Mouse (Mus musculus) right cerebral cortex, postnatal 25 days (tissue): Measurements from ENCODE around the gene Tmem107.

ENCODE experiments used
- DNase-seq: peaks from one replicate; pipeline ENCODE4 v3.0.0; 2022

Gene Tmem107

DNA sequence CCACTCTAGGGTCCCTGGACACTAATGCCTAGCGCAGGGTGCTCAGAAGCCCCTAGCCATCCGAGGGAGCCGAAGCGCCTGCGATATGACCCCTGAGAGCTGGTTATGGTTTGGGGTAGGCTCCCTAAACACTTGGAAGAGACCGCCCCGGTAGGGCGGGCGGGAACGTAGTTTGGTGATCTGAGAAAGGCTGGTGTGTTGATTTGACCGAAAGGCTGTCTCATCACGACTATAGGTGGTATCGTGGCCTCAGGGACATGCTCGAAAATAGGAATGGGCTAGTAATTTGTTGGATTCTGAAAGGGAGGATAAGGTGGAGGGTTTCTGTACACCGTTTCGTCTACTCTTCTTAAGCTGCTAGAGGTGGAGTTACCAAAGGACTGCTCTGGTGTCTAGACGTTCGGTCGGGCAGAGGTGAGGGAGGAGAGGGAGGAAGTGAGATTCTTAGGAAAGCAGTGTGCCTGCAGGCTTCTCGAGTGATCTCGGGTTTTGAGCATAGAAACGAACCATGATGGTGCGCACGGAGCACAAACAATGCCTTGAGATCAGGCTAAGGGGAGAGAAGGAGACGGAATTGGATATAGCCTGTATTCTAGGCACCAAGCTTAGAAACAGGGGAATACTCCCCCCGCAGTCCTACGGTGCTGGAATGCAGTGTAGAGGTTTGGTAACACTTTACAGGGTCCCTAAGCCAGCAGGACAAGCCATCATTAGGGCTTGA is 25.1 kb downstream of the Tmem107 start:
- peak; percentile 19 for DNase-seq

DNA sequence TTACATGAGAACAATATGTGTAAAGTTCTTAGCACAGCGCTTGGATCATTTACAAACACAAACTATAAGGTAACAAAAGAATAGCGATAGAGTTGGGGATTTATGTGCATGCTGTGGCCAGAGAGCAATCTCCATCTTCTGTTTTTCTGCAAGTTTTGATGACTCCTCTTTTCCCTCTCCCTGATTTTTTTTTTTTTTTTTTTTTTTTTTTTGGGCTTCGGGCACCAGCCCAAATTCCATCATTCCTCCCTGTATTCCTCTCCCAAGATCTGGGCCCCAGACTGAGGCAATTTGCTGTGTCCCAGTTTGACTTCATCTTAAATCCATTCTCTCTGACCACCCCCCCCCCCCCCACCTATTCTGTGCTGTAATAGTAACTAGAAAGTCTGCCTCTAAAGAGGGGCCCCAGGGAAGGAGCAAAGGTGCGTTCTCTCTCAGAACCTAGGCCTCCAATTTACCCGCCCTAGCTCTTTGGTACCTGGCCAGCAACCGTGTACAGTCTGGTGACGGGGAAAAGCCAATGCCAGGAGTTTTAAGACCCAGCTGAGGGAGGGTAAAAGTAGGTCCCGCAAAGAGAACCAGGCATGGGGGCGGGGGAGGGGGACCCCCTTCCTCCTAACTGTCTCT is 25.9 kb downstream of the Tmem107 start:
- no peak for DNase-seq

DNA sequence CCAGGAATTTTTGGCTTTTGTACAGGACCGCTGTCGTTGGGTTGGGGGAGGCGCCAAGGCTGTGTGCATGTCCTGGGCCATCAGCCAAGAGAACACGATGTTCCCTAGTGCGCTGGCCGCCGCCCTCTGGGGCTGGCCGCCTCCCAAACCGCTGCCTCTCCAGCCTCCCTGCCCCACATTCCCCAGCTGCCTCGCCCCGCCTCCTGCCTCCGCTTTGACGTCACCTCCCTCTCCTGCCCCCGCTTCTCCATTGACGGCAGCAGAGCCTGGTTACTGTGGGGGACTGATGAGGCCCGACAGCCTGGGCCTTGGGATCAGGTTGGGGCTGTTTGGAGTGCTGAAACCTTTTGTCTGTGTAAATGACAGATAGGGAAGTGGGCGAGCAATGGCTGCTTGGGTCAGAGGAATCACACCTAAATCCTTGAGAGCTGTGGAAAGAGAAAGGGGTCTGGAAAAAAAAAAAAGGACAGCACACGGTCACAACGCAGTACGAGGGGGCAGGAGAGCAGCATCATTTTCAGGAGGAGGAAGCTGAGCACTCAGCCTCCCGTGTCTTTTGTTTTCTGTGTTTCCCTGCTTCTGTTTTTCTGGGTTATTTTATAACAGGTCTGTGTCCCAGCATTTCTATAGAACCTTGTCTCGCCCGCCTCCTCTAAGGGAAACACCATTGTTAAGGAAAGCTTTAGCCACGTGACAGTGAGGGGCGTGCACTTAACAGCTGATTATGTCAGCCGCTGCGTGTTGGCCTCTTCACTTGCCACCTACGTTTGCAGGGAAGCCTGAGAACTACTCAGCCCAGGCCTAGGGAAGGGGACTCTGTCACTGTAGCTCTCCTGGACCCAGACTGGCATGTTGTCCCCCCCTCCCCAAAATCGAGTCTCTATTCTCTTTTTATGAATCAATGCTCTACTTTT is 26.6 kb downstream of the Tmem107 start:
- DNase-seq = peak; percentile 97

DNA sequence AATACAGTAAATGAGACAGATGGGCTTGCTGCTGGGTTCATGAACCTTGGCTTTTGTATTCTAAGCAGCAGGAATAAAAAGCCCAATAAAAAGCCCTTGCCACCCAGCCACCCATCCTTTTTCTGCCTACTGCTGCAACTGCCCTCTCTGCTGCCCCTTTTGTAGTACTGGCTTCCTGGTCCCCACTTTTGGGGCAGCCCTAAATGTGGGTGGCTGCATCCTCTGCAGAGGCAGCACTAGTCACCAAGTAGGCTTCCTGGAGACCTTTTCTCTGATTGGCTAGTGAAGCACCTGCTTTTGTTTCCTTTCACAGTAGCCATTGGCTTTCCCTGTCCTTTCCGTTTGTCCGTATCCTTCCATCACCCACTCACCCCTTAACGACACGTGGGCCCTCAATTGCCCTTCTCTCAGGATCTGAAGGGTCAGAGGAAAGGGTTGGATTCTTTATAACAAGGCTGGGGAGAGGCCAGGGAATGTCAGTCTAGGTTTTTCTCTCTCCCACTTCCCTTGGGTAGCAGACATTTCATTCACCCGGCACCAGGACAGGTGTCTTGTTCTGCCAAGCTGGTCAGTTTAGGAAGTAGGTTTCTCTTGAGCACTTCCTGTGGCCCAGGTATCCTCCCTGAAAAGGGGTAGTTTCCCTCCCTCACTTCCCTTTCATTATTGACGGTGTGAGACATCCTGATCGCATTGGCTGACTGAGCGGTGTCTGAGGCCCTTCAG is 27.6 kb downstream of the Tmem107 start:
- DNase-seq = peak; percentile 55

DNA sequence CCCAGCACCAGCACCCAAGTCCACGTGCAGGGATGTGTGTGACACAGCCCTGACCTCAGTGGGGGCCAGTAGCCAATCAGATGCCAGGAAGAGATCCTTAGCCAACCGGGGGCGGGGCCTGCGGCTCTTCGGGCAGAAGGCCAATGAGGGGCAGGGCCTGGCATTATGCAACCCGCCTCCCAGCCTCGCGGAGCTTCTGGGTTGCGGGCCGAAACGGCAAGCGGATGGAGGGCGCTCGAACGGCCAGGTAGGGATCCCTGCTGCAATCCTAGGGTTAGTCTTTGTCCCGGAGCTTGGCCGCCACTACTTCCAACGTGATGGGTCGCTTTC is 28.1 kb downstream of the Tmem107 start:
- DNase-seq = peak; percentile 96

DNA sequence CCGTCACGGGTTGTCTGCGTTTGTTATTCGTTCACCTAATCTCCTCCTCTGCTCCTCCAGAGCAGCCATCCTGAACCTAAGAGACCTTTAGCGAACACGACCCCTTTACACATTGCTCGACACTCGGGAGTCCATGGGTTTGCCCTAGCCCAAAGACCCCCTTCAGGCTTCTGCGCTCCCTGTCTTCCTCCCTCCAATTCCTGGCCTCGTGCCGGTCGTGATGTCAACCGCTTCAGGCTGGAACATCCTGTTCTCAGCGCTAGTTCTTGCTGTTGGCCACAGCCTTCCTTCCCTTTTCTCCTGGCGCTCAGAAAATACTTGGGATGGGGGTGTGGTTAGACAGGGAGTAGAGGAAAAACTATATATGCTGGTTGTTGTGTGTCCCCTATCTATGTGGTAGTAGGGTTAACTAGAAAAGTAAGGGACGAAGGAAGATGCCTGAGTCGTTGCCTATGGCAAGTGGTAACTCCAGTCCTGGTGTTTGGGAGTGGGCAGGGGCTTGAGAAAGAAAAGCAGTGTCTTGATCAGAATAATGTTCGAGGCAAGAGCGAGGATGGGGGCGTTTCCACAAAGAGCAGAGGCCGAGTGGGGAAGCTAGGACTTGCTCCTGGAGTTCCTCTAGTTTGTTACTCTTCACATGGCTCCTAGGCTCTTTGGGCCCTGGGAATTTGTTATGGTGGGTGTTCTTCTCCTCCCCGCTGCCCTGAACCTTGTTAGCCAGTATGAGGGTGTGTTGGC is 28.7 kb downstream of the Tmem107 start:
- DNase-seq = peak; percentile 55

DNA sequence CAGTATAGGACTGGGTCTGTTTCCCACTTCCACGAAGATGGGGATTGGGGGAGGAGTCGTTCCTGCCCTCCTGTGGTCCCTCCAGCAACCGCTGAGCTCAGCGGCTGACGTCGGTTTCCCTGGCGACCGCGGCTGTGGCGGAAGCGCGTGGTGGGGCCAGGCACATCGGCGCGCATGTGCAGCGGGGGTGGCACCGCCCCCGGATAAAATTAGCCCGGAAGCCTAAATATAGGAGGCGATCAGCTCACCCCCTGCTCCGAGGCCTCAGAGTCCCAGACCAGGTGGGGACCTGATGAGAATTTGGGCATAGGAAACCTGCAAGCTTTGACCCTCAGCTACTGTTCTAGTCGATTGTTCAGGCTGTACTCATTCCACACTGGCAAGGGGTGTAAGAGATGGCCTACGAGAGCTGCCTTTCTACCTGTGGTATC is 29.3 kb downstream of the Tmem107 start:
- DNase-seq = peak; percentile 95

DNA sequence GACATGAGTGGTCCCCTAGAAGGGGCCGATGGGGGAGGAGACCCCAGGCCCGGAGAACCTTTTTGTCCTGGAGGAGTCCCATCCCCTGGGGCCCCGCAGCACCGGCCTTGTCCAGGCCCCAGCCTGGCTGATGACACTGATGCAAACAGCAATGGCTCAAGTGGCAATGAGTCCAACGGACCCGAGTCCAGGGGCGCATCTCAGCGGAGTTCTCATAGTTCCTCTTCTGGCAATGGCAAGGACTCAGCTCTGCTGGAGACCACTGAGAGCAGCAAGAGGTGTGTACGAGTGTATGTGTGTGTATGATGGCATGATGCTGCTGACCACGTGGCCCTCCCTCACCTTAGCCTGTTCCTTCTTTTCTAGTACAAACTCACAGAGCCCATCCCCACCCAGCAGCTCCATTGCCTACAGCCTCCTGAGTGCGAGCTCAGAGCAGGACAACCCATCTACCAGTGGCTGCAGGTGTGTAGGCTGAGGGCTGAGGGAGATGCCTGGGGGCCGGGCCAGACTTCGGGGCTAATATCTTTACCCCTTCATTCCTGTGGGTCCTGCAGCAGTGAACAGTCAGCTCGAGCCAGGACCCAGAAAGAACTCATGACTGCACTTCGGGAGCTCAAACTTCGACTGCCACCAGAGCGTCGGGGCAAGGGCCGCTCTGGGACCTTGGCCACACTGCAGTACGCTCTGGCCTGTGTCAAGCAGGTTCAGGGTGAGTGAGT is 30.2 kb downstream of the Tmem107 start:
- peak; percentile 8 for DNase-seq

DNA sequence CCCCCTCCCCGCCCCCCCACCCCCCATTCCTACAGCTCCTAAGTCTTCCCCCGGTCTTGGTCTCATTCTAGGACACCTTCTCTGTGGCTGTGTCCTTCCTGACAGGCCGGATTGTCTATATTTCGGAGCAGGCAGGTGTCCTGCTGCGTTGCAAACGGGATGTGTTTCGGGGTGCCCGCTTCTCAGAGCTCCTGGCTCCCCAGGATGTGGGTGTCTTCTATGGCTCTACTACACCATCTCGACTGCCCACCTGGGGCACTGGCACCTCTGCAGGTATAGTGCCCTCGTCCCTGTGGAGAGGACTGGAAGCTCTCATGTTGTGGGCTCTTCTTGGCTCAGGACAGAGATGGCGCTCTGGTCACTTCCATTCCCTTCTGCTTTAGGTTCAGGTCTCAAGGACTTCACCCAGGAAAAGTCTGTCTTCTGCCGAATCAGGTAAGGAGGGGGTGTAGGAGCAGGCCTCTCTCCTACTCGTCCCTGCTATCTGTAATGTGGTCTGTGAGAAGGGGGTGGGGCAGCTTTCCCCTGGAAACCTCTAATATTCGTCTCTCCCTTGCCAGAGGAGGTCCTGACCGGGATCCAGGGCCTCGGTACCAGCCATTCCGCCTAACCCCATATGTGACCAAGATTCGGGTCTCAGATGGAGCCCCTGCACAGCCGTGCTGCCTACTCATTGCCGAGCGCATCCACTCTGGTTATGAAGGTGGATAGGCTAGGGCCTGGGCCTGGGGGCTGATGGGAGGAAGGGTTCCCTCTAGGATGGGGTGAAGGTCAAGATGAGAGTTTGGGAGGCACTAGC is 31.2 kb downstream of the Tmem107 start:
- DNase-seq = peak; percentile 3

DNA sequence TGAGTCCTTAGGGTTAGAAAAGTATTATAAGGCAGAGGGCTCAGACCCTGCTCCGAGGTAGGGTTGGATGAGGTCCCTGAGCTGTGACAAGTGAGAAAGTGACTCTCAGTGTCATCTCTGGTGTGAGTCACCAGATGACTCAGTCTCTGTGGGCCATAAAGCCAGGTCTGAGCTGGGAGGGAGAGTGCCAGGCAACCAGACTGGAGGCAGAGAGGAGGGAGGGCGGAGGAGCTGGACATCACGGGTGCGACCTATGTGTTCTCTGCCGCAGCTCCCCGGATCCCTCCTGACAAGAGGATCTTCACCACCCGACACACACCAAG is 31.8 kb downstream of the Tmem107 start:
- DNase-seq = peak; percentile 6

DNA sequence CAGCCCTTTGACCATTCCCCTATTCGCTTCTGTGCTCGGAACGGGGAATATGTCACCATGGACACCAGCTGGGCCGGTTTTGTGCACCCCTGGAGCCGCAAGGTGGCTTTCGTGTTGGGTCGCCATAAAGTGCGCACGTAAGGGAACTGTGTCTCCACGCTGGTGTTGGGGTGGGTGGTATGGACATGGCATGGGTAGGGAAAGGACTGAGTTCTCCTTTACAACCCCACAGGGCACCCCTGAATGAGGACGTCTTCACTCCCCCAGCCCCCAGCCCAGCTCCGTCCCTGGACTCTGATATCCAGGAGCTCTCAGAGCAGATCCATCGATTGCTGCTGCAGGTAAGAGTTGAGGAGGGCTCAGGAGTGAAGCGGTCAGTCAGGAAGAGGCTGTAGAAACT is 32.5 kb downstream of the Tmem107 start:
- DNase-seq = no peak

DNA sequence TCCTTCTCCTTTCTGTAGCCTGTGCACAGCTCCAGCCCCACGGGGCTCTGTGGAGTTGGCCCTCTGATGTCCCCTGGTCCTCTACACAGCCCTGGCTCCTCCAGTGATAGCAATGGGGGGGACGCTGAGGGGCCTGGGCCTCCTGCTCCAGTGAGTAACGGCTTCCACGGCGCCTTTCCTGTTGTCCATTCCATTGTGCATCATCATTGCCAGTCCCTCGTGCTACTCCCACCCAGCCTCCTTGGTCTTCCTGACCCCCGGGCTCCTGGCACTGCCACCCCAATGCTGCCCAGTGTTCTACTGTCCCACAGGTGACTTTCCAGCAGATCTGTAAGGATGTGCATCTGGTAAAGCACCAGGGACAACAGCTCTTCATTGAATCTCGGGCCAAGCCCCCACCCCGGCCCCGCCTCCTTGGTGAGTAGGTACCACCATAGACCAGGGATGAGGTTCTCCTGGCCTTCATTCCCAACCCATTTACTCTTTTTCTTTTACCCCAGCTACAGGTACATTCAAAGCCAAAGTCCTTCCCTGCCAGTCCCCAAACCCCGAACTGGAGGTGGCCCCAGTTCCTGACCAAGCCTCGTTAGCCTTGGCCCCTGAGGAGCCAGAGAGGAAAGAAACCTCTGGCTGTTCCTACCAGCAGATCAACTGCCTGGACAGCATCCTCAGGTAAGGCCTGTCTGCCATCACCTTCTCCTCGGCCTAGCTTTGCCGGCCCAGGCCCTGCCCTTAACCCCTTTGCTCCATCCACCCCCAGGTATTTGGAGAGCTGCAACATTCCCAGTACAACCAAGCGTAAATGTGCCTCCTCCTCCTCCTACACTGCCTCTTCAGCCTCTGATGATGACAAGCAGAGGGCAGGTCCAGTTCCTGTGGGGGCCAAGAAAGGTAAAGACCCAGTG is 33.2 kb downstream of the Tmem107 start:
- peak; percentile 3 for DNase-seq

DNA sequence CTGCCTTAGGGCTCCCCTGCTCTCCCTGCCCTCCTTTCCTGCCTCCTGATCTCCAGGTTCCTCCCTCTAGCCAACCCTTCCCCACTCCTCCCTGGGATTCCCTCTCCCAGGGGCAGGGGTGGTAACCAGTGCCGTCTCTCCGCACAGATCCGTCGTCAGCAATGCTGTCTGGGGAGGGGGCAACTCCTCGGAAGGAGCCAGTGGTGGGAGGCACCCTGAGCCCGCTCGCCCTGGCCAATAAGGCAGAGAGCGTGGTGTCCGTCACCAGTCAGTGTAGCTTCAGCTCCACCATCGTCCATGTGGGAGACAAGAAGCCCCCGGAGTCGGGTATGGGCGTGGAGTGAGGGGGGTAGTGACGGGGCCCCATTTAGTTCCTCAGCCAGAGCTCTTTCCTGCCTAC is 33.9 kb downstream of the Tmem107 start:
- DNase-seq = peak; percentile 4

DNA sequence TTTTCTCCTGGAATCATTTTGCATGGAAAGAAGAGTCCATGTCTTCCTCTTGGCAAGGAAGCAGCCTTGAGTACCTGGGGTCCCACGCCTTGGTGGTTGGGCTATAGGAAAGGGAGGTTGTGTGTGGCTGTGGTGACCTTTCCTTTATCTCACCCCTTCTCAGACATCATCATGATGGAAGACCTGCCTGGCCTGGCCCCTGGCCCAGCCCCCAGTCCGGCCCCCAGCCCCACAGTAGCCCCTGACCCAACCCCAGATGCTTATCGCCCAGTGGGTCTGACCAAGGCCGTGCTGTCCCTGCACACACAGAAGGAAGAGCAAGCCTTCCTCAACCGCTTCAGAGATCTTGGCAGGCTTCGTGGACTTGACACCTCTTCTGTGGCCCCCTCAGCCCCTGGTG is 34.6 kb downstream of the Tmem107 start:
- DNase-seq = no peak

DNA sequence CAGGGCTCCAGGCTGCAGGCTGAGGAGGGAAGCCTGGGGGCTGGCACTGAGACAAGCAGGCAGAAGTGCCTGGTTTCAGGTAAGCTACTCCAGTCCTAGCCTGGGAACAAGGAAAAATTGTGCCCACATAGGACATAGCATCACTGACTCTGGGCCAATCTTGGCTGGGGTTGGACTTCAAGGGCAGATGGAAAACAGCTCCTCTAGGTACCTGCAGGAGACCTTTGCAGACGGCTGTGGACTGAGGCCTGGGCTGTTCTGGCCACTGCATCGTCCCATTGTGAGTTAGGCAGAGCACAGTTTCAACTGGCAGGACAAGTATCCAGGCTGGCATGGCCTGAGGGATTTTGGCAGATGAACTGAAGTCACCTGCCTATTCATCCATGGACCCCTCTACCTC is 35.2 kb downstream of the Tmem107 start:
- no peak for DNase-seq

DNA sequence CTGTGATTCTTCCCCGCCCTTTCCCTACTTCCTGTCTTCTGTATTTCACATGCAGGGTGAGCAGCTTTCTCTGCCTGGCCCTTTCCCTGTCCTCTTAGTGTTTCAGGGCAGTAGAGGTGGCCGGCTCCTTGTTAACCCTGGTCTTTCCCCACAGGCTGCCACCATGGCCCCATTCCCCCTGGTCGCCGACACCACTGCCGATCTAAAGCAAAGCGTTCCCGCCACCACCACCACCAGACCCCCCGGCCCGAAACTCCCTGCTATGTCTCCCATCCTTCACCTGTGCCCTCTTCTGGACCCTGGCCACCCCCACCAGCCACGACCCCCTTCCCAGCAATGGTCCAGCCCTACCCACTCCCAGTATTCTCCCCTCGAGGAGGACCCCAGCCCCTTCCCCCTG is 35.7 kb downstream of the Tmem107 start:
- DNase-seq = no peak

DNA sequence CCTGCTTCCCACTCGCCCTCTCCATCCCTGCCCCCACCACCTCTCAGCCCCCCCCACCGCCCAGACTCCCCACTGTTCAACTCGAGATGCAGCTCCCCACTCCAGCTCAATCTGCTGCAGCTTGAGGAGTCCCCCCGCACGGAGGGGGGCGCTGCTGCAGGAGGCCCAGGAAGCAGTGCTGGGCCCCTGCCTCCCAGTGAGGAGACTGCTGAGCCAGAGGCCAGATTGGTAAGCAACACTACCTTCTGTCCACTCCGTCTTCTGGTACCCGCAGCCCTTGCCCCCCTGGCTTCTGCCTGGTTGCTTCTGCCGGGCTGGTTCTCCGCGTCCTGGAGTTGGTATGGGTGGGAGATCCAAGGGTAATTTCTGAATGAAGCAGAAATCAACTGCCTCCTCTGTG is 36.2 kb downstream of the Tmem107 start:
- no peak for DNase-seq

DNA sequence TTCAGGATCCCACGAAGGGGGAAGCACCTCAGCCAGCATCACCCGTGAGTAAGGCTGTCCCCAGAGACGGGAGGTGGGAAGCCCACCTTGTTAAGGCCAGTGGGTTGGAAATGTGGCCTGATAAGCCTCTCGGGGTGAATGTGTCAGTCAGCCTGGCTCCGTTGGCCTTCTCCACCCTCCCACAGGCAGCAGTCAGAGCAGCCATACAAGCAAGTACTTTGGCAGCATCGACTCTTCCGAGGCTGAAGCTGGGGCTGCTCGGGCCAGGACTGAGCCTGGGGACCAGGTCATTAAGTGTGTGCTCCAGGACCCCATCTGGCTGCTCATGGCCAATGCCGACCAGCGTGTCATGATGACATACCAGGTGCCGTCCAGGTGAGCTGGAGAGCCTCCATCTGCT is 37.1 kb downstream of the Tmem107 start:
- DNase-seq = no peak

DNA sequence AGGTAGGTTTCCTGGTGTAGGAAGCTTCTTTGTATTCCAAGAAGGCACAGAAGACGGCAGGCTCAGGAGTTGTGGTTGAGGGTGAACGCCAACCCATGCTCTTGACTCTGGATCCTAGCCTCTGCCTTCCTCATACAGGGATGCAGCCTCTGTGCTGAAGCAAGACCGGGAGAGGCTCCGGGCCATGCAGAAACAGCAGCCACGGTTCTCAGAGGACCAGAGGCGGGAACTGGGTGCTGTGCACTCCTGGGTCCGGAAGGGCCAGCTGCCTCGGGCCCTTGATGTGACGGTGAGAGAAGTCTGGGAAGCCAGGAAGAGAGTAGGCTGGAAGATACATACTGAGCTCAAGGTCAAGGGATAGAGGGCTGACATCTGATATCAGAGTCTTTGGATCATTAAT is 37.6 kb downstream of the Tmem107 start:
- DNase-seq = no peak
